Mouse (Mus musculus) spleen, adult 10 weeks (tissue): Measurements from ENCODE around the gene Sdf2. TPM values are rescaled to one million over a fixed set of nuclear protein-coding genes. Genes with fewer than 3 reads are reported as not detected.

ENCODE experiments used
- polyA plus RNA-seq: library from polyadenylated mRNA; stranded (reverse); fragments of 350-450 nt; fragmentation: Illumina TruSeq; extraction: RNeasy Lipid Tissue Mini Kit (QIAGEN cat#74804); gene quantifications from one replicate; pipeline ENCODE4 v1.2.3, GENCODE M21; 2015; ENCODE audit warnings: low replicate concordance; ENCODE audit not compliant: insufficient read depth

The Sdf2 gene
- polyA plus RNA-seq: 91.3 TPM

DNA sequence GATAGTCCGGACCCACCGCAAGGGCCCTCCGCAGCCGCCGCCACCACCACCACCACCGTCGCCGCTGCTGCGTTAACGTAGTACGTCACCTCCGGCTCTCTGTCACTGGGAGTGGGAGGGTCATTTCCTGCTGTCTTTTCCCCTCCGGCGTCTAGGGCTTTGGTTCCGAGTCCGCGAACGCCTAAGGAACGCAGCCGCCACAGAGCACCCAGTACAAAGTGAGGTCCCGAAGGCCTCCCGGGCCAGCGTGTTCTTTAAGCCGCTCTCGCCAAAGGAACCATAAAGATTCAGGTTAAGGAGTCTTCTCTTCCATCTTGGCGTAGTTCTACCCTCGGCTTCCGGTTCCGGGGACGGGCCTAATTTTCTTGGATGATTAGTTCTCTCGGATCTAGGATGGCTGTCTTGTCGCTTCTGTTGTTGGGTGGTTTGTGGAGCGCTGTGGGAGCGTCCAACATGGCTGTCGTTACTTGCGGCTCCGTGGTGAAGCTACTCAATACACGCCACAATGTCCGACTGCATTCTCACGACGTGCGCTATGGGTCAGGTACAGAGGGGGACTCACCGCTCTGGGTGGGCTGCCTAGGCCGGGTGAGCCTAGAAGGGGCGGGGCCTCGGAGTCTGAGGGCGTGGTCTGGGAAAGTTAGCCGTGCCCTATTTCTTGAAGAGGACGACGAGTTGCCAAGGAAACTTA lies at the start of gene Sdf2, which contains the start of gene Supt6:
Sdf2 (plus strand) TSS at position 120 of the 691 bp plus-strand sequence.
Supt6 (minus strand) TSS at position 361 of the 691 bp plus-strand sequence.

DNA sequence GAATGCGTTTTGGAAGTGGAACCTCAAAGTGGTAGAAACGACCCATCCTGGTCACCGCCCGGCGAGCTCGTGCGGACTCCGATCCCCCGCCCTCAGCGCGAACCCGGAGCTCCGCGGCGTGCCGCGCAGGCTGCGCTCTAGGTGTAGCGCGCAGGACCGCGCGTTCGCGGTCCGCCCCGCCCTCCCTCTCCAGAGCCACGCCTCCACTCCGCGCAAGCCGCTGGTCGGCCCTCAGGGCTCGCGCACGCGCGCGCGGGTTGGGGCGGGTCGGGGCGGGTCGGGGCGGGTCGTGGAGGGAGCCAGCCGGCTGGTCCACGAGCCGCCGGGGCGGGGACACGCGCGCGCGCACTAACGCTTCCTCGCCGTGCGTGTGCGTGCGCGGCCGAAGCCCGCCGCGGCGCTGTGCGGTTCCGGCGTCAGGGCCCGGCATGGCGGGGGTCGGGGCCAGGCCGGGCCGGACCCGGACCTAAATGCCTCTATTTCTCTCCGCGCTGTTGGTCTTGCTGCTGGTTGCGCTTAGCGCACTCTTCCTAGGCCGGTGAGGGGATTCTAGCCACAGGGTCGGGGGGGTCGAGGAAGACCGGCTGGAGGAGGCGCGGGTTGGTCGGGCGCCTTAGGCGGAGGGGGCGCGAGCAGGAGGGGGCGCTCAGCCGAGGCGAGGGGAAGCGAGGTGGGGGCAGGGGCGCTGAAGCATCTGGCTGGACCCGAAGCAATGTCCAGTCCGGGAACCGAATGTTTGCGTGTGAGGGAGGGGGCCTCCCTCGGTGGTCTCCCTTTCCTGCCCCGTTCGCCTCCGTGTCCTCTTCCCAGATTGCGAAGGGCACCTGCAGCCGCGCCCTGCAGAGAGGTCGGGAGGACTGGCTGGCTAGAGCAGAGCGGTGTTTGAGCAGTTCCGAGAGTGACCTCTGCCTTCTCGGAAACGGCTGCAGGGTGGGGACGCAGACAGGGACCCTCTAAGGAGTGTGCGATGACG lies 16.1 kb downstream of the Sdf2 start, which contains the start of gene 2610507B11Rik:
2610507B11Rik (plus strand) TSS at position 373 of the 973 bp plus-strand sequence.

DNA sequence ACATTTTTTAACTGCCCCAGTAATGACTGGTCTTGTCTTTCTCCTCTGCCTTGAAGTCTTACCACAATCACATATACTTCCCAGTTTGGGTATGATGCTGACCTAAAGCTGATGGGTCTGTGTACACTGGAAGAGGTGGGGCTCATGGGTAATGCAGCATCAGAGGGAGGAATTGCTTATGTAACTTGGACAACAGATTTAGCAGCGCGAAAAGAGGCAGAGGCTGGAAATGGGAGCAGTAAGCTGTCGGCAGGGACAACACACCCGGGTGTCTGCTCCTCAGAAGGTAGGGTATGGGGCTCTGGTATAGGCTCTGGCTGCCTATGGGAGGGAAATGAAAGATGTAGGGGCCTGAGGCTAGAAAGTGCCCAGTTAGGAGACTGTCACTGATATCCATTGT lies 45.1 kb downstream of the Sdf2 start, which contains the start of gene BC030499:
BC030499 (plus strand) TSS at position 188 of the 400 bp plus-strand sequence.

DNA sequence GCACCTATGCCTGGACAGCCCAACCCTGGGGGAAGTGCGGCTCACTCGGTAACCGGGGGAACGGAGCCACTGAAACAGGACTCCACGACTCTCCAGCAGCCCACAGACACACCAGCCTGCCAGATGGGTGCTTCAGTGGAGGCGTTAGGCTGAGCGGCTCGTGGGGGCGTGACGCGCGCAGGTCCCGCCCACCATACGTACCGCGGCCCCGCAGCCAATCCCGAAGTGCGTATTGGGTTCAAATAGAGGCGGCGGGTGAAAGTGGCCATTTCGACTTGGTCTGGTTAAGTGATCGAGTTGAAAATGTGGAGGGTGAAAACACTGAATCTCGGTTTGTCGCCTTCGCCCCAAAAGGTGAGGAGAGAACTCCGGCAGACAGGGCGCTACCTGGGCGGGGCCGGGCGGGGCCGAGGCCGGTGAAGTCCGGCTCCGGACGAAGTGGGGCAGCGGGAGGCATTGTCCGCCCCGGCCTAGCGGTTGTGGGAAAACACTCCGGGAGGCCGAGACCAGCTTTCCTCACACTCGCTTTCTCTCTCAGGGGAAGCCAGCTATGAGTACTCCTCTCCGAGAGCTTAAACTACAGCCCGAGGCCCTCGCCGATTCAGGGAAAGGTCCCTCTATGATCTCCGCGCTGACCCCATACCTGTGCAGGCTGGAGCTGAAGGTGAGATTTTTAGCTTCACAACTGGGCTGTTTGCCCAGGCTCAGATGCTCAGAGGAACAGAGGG lies 56.0 kb downstream of the Sdf2 start, which contains the start of gene Spag5:
Spag5 (plus strand) TSS at position 173 of the 728 bp plus-strand sequence.

Other genes starting within 250 kb of the Sdf2 start
- 2.9 TPM for gene Dhrs13, start 213.5 kb upstream of the Sdf2 start, polyA plus RNA-seq
- 16.3 TPM for gene Flot2, start 207.8 kb upstream of the Sdf2 start, polyA plus RNA-seq
- gene Eral1, start 165.4 kb upstream of the Sdf2 start, polyA plus RNA-seq: 17.6 TPM
- gene Fam222b, start 151.1 kb upstream of the Sdf2 start, polyA plus RNA-seq: 7.8 TPM
- gene Traf4, start 80.2 kb upstream of the Sdf2 start, polyA plus RNA-seq: 3.6 TPM
- gene Nek8, start 69.1 kb upstream of the Sdf2 start, polyA plus RNA-seq: 16.1 TPM
- gene Tlcd1, start 69.0 kb upstream of the Sdf2 start, polyA plus RNA-seq: 8.4 TPM
- gene Rpl23a, start 62.2 kb upstream of the Sdf2 start, polyA plus RNA-seq: 3,603 TPM
- 9.5 TPM for gene Rab34, start 57.3 kb upstream of the Sdf2 start, polyA plus RNA-seq
- 4.3 TPM for gene Proca1, start 52.4 kb upstream of the Sdf2 start, polyA plus RNA-seq
- gene Supt6, start 241 bp downstream of the Sdf2 start, polyA plus RNA-seq: 44.0 TPM
- 107 TPM for gene 2610507B11Rik, start 16.0 kb downstream of the Sdf2 start, polyA plus RNA-seq
- gene BC030499, start 45.1 kb downstream of the Sdf2 start, polyA plus RNA-seq: 0.95 TPM
- 12.5 TPM for gene Spag5, start 55.8 kb downstream of the Sdf2 start, polyA plus RNA-seq
- 4.3 TPM for gene Aldoc, start 77.2 kb downstream of the Sdf2 start, polyA plus RNA-seq
- gene Pigs, start 82.7 kb downstream of the Sdf2 start, polyA plus RNA-seq: 24.8 TPM
- 35.6 TPM for gene Unc119, start 97.7 kb downstream of the Sdf2 start, polyA plus RNA-seq
- not detected for gene Foxn1, start 140.8 kb downstream of the Sdf2 start, polyA plus RNA-seq
- gene Slc13a2, start 176.5 kb downstream of the Sdf2 start, polyA plus RNA-seq: 0.10 TPM
- gene Slc46a1, start 220.0 kb downstream of the Sdf2 start, polyA plus RNA-seq: 0.91 TPM